In the genomic region with DNA sequence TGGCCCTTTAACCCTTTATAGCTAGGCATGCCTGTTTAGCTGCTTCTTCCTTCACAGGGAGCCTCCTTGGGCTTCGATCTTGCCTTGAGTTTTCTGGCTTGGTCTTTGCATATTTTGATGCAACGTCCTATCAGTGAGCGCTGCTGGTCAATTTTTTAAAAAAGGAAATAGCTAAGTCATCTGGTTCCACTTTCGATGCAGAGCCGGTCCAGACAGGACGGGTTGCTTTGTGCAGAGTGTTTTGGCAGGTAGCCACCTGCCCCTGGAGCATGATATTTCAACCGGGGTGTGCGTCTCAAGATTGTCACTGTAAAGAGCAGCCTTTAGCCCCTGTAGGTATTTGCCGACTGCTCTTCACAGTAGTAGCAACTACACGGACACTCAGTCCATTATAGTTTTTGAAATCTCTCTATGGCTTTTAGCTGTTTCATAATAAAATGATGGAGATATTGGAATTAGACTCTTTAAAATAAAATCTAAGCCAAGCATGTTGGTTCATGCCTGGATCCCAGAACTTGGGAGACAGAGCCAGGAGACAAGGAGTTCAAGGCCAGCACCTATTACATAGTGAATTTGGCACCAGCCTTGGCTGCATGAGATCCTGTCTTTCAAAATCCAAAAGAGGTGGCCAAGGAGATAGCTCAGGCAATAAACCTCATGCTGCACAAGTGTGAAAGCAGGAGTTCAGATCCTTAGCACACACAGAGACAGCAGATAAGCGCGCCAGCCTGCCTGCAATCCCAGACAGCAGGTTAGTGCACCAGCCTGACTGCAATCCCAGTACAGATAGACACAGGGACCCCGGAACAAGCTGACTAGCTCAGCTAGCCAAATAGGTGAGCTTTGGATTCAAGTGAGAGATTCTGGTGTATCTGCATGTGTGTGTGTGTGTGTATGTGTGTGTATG, we compare ENCODE assay signal across 8 mouse cellular contexts. TPM values are rescaled to one million over a fixed set of nuclear protein-coding genes. Genes with fewer than 3 reads are reported as not detected.
DNase-seq lines count a peak whose midpoint lies in the region; ATAC-seq and TF ChIP-seq lines count a peak whose summit lies in the region.

No protein-coding gene starts in this region.

- H3K4me1 ChIP-seq in liver, postnatal 0 days (ENCODE audit: insufficient read depth), result no peaks in the 10 kb centered on the region; the same call in 1 of the 2 replicates
- no peaks in the 10 kb centered on the region for H3K4me1 ChIP-seq in intestine, postnatal 0 days (replicated peaks; ENCODE audit: control insufficient read depth, insufficient read depth, low read length)

- H3K9me3 ChIP-seq in liver, postnatal 0 days (ENCODE audit: low read length), result no peaks in the 10 kb centered on the region
- H3K9me3 ChIP-seq in intestine, postnatal 0 days (ENCODE audit: control insufficient read depth), result no peaks in the 10 kb centered on the region

- peak; percentile 59 for DNase-seq in adrenal gland, adult 2 months
- DNase-seq in adrenal gland, postnatal 4 days (ENCODE audit: low spot score in 2 of 2), result no peak
- peak; percentile 68 for DNase-seq in 3T3-L1 (ENCODE audit: low read depth, low spot score)
- peak; percentile 47 for DNase-seq in forelimb bud, embryonic 11.5 days (ENCODE audit: low read depth, low spot score)
- DNase-seq in liver, postnatal 0 days, result no peak
- no peak for DNase-seq in layer of hippocampus, adult 8-10 months (ENCODE audit: low spot score in 2 of 2)

- H3K9ac ChIP-seq in liver, postnatal 0 days (replicated peaks), result no peak overlapping the region
- H3K9ac ChIP-seq in intestine, postnatal 0 days (ENCODE audit: low read depth, low read length), result no peak overlapping the region

- H3K4me2 ChIP-seq in liver, postnatal 0 days (ENCODE audit: low read depth, low read length), result peak overlapping the region; percentile 48
- no peak overlapping the region; the same call in 1 of the 2 replicates for H3K4me2 ChIP-seq in intestine, postnatal 0 days (replicated peaks; ENCODE audit: low read depth)

- 48% methylated on average over 13 of the region's 13 CpGs for WGBS in liver, postnatal 0 days (ENCODE audit: insufficient replicate concordance)
- 59% methylated on average over 13 of the region's 13 CpGs for WGBS in intestine, postnatal 0 days

- TF ChIP-seq EP300 in liver, postnatal 0 days (IDR thresholded peaks at IDR 0.05; ENCODE audit: low read depth), result no peak

- no peak overlapping the region for H3K27ac ChIP-seq in liver, postnatal 0 days (ENCODE audit: low read depth)
- no peak overlapping the region for H3K27ac ChIP-seq in intestine, postnatal 0 days (ENCODE audit: low read depth, low read length)

- no peak for ATAC-seq in liver, postnatal 0 days
- no peak for ATAC-seq in intestine, postnatal 0 days
- ATAC-seq in CD4-positive, CD25-positive, alpha-beta regulatory T cell, adult 4 months, result no peak

- no peaks in the 10 kb centered on the region for H3K36me3 ChIP-seq in liver, postnatal 0 days (replicated peaks; ENCODE audit: insufficient read depth, low read length)
- H3K36me3 ChIP-seq in intestine, postnatal 0 days (ENCODE audit: control insufficient read depth, insufficient read depth), result no peaks in the 10 kb centered on the region

- no peaks in the 10 kb centered on the region for H3K27me3 ChIP-seq in liver, postnatal 0 days (ENCODE audit: insufficient read depth, low read length)
- no peaks in the 10 kb centered on the region for H3K27me3 ChIP-seq in intestine, postnatal 0 days (replicated peaks; ENCODE audit: control insufficient read depth, insufficient read depth, low read length)

- no peak overlapping the region for H3K4me3 ChIP-seq in liver, postnatal 0 days (ENCODE audit: low read depth, low read length)
- no peak overlapping the region for H3K4me3 ChIP-seq in intestine, postnatal 0 days (ENCODE audit: low read depth, low read length)

- no peak for TF ChIP-seq CTCF in liver, postnatal 0 days (IDR thresholded peaks at IDR 0.05; ENCODE audit: low read depth)
- no peak for TF ChIP-seq CTCF in intestine, postnatal 0 days (IDR thresholded peaks at IDR 0.05; ENCODE audit: low read depth)

RNA-seq across cellular contexts. Expression of a gene that starts 41.6 kb away (rescaled TPM):
- 10 to 100 TPM; 32.3 to 46.6 TPM for total RNA-seq in adrenal gland, adult 2 months (2021)
- polyA plus RNA-seq in adrenal gland, adult 2 months (2012; rRNA removed), result 2.7 and 3.2 TPM in 2 replicates
- total RNA-seq in adrenal gland, postnatal 4 days (2021), result 10 to 100 TPM; 44.1 to 47.0 TPM
- 41.0 and 48.0 TPM in 2 replicates for polyA plus RNA-seq in liver, postnatal 0 days (2015; fragmentation: Nextera tagmentation; extraction: Ambion mirVana)
- 62.0 and 64.2 TPM in 2 replicates for polyA plus RNA-seq in intestine, postnatal 0 days (2015; fragmentation: Nextera tagmentation; extraction: Ambion mirVana)
- total RNA-seq in layer of hippocampus, adult 8-10 months (2022), result 10 to 100 TPM; 66.0 to 82.4 (median 74.5) TPM
- polyA plus RNA-seq in CD4-positive, CD25-positive, alpha-beta regulatory T cell, adult 4 months (2017; shearing (Covaris generic)), result 10 to 100 TPM; 18.3 to 35.8 TPM

Comparison
In these comparisons a context has a peak if more than half of its experiments do, and no peak if none do; other contexts are left out.
1. DNase-seq: peak in adrenal gland, adult 2 months (single experiment), 3T3-L1 (single experiment) and forelimb bud, embryonic 11.5 days (single experiment); none in adrenal gland, postnatal 4 days (0 of 2), liver, postnatal 0 days (single experiment) and layer of hippocampus, adult 8-10 months (0 of 2).